Mouse (Mus musculus) intestine, embryonic 14.5 days (tissue): ENCODE results near the gene Gimap4. TPM values are rescaled to one million over a fixed set of nuclear protein-coding genes. Genes with fewer than 3 reads are reported as not detected.
A peak's percentile ranks its signal among the peaks of the same experiment; 100 is the strongest.

Experiments
- ATAC-seq: fragments of 200-750 bp; cut with Nextera tagmentation; replicated peaks from 2 replicates; pipeline ENCODE4 v1.8.0; 2017; ENCODE audit warnings: low read depth, moderate number of reproducible peaks, moderate TSS enrichment, moderate library complexity; ENCODE audit not compliant: low FRiP score, low TSS enrichment
- DNase-seq: peaks from one replicate; pipeline ENCODE4 v3.0.0-alpha.2; 2018; ENCODE audit warnings: low spot score
- H3K27ac ChIP-seq: fragments of 300-500 bp; sonication (generic); 2 replicates; pipeline ENCODE4 v1.5.1; 2014; ENCODE audit warnings: low read depth, mild to moderate bottlenecking, control low read depth
- H3K27me3 ChIP-seq: fragments of 300-500 bp; sonication (generic); replicated peaks from 2 replicates; pipeline ENCODE4 v1.6.1; 2014; ENCODE audit warnings: low read length, control low read depth; ENCODE audit not compliant: control insufficient read depth, insufficient read depth
- H3K36me3 ChIP-seq: fragments of 300-500 bp; sonication (generic); 2 replicates; pipeline ENCODE4 v1.6.1; 2014; ENCODE audit warnings: low read length, control low read depth; ENCODE audit not compliant: control insufficient read depth, insufficient read depth
- H3K4me1 ChIP-seq: fragments of 300-500 bp; sonication (generic); replicated peaks from 2 replicates; pipeline ENCODE4 v1.6.1; 2014; ENCODE audit warnings: low read length, control low read depth, mixed read lengths; ENCODE audit not compliant: control insufficient read depth, insufficient read depth
- H3K4me2 ChIP-seq: fragments of 300-500 bp; sonication (generic); 2 replicates; pipeline ENCODE4 v1.6.1; 2014; ENCODE audit warnings: low read length
- H3K4me3 ChIP-seq: fragments of 300-500 bp; sonication (generic); 2 replicates; pipeline ENCODE4 v1.5.1; 2014; ENCODE audit warnings: low read depth, low read length, control low read depth, mixed read lengths
- H3K9ac ChIP-seq: fragments of 300-500 bp; sonication (generic); 2 replicates; pipeline ENCODE4 v1.6.1; 2014; ENCODE audit warnings: mild to moderate bottlenecking, low read length
- H3K9me3 ChIP-seq: fragments of 300-500 bp; sonication (generic); 2 replicates; pipeline ENCODE4 v1.6.1; 2016; ENCODE audit warnings: low read length, control low read depth; ENCODE audit not compliant: control insufficient read depth
- WGBS: fragments of 180-500 bp; shearing (Covaris S2); extraction: QIAGEN DNeasy Blood & Tissue Kit; methylation state at CpG from one replicate; pipeline ENCODE4 v1.1.7; 2014; 5-methylcytosine and 5-hydroxymethylcytosine counted together
- polyA plus RNA-seq: library from polyadenylated mRNA; unstranded; fragments of >200 nt; fragmentation: Nextera tagmentation; extraction: Ambion mirVana; gene quantifications from 2 replicates; pipeline ENCODE4 v1.2.1, GENCODE M21; 2014

The Gimap4 gene
- polyA plus RNA-seq, 1 experiment from 2014 or later: 18.3 TPM

DNA sequence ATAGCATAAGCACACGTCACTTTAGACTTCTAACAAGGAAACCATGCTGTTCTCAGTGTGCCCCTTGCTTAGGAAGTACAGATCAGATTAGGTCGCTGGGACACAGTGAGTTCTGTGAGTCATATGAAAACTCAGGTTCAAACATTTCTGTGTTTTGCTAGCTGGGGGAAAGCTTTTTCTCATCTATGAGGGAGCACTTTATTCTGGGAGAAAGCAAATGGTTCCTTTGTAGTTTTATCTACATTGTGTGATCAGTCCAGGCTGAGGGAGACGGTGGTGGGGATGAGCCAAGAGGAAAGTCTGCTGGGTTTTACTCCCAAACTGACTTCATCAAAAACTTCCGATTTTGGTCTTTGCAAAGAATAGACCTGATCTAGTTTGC is 38.0 kb upstream of the Gimap4 start:
- DNase-seq (peak; percentile 28), ATAC-seq (no peak)
- WGBS: 82% methylated on average over 4 of the region's 4 CpGs
- Histone ChIP-seq H3K9ac (no peak overlapping the region), H3K4me2 (no peak overlapping the region), H3K27ac (no peak overlapping the region), H3K4me1 (0 out of 2 replicates have a peak, but pooled peaks cover 3% of the 10 kb centered on the region), H3K4me3 (no peak overlapping the region), H3K36me3 (no peaks in the 10 kb centered on the region), H3K27me3 (no peaks in the 10 kb centered on the region), H3K9me3 (no peaks in the 10 kb centered on the region)

DNA sequence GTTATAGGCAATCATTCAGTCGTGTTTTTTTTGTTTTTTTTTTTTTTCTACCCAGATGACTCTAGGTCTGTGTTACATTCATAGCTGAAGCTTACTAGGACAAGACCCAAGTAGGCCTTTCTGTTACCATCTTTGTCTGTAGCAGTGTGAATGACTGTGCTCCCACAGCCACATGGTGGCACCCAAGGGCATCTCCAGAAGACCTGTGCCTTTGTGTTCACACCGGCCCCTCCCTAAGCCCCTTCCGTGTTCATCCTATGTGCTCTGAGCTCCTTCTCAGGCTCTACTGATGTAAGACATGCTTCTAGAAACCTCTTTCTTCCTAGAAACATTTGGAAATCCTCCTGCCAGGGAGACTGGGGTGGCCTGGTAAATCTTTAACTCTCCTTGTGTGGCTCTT is 37.4 kb upstream of the Gimap4 start, which contains the start of gene Gimap8:
Gene Gimap8 (plus strand): TSS at position 240 of the 400 bp plus-strand sequence.
- 0 out of 2 replicates have a peak, but pooled peaks cover 3% of the 10 kb centered on the region for H3K4me1 ChIP-seq
- H3K27me3 ChIP-seq: no peaks in the 10 kb centered on the region
- ATAC-seq (0 out of 2 replicates have a peak, but pooled peaks have one; percentile 41), DNase-seq (no peak)
- no peak within 1 kb of the TSS for H3K27ac ChIP-seq
- H3K36me3 ChIP-seq: no peaks in the 10 kb centered on the region
- no peak within 1 kb of the TSS for H3K4me2 ChIP-seq
- no peak within 1 kb of the TSS for H3K4me3 ChIP-seq
- H3K9ac ChIP-seq: no peak within 1 kb of the TSS
- WGBS: 32% methylated on average over 3 of the region's 3 CpGs
- no peaks in the 10 kb centered on the region for H3K9me3 ChIP-seq

DNA sequence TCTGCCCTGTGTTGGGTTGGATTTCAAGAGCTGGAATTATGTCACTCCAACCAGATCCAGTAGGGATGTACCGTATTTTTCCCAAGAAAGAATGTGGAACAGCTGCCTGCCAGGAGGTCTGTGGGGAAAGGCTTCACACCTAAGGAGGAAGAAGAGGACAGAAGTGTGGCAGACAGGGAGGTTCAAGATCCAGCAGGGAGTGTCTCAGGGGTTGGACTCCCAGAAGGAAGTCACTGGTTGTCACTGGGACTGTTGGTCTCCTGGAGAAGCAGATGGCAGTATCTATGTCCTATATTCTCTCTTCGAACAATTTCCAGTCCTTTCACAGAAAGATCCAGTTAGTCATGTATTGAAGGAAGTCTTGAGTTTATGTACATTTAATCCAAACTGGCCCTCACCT is 36.7 kb upstream of the Gimap4 start:
- H3K4me1 ChIP-seq: 0 out of 2 replicates have a peak, but pooled peaks cover 3% of the 10 kb centered on the region
- no peak for DNase-seq
- no peaks in the 10 kb centered on the region for H3K9me3 ChIP-seq
- no peaks in the 10 kb centered on the region for H3K27me3 ChIP-seq
- no peak for ATAC-seq
- H3K27ac ChIP-seq: no peak overlapping the region
- no peaks in the 10 kb centered on the region for H3K36me3 ChIP-seq
- no peak overlapping the region for H3K4me3 ChIP-seq
- WGBS: 87% methylated on average over 2 of the region's 2 CpGs
- H3K4me2 ChIP-seq: no peak overlapping the region
- H3K9ac ChIP-seq: no peak overlapping the region

DNA sequence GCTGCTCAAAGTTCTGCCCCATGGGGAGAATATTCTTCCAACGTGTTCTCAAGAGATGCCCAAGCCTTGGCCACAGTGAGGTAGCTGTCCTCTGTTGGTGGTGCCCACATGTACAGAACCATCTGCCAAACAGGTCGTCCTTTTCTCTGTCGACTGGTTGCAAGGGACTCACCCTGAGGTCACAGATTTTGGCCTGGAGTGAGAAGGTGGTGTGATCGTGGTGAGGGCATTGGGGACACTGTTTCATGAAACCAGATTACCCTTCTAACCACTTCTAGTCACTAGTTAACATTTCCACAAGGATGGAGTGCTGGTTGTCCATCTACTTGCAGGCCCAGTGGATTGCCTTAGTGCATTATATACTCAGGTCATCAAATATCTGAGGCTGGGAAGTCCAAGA is 35.6 kb upstream of the Gimap4 start:
- no peak overlapping the region for H3K27ac ChIP-seq
- ATAC-seq: no peak
- no peak overlapping the region for H3K4me2 ChIP-seq
- H3K27me3 ChIP-seq: no peaks in the 10 kb centered on the region
- WGBS: 88% methylated on average over 4 of the region's 4 CpGs
- no peaks in the 10 kb centered on the region for H3K36me3 ChIP-seq
- no peak overlapping the region for H3K9ac ChIP-seq
- DNase-seq: no peak
- no peak overlapping the region for H3K4me3 ChIP-seq
- no peaks in the 10 kb centered on the region for H3K9me3 ChIP-seq
- H3K4me1 ChIP-seq: 0 out of 2 replicates have a peak, but pooled peaks cover 3% of the 10 kb centered on the region

DNA sequence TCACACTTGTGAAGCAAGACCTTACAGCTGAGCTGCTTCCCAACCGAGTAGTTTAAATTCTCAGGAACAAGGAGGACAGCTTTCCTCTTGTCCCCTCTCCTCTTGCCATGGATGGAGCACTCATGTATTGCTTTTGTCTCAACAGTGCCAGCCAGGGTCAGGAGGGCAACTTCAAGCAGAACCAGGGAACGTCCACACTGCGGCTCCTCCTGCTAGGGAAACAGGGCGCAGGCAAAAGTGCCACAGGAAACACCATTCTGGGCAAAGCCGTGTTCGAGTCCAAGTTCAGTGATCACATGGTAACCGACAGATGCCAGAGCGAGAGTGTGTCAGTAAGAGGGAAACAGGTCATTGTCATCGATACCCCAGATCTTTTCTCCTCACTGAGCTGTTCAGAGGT is 34.3 kb upstream of the Gimap4 start:
- 86% methylated on average over 9 of the region's 9 CpGs for WGBS

DNA sequence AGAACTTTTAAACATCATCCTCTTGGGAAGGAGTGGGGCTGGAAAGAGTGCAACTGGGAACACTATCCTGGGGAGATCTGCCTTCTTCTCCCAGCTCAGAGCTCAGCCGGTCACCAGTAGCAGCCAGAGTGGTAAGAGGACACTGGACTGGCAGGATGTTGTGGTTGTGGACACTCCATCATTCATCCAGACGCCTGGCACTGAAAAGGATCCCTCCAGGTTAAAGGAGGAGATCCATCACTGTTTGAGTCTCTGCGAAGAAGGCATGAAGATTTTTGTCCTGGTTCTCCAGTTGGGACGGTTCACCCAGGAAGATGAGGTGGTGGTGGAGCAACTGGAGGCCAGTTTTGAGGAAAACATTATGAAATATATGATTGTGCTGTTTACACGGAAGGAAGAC is 25.6 kb upstream of the Gimap4 start:
- H3K27ac ChIP-seq: no peak overlapping the region
- H3K36me3 ChIP-seq: no peaks in the 10 kb centered on the region
- no peak overlapping the region for H3K4me3 ChIP-seq
- H3K4me2 ChIP-seq: no peak overlapping the region
- DNase-seq (no peak), ATAC-seq (no peak)
- H3K9me3 ChIP-seq: no peaks in the 10 kb centered on the region
- H3K9ac ChIP-seq: no peak overlapping the region
- no peaks in the 10 kb centered on the region for H3K4me1 ChIP-seq
- 65% methylated on average over 5 of the region's 5 CpGs for WGBS
- H3K27me3 ChIP-seq: no peaks in the 10 kb centered on the region

More for the DNA sequence above, 34.3 kb upstream of the Gimap4 start:
- no peaks in the 10 kb centered on the region for H3K9me3 ChIP-seq
- no peak overlapping the region for H3K4me2 ChIP-seq
- no peak overlapping the region for H3K4me3 ChIP-seq
- ATAC-seq (no peak), DNase-seq (no peak)
- H3K9ac ChIP-seq: no peak overlapping the region
- no peak overlapping the region for H3K27ac ChIP-seq
- H3K4me1 ChIP-seq: 0 out of 2 replicates have a peak, but pooled peaks cover 3% of the 10 kb centered on the region
- no peaks in the 10 kb centered on the region for H3K36me3 ChIP-seq
- no peaks in the 10 kb centered on the region for H3K27me3 ChIP-seq

- H3K4me2 ChIP-seq: no peak overlapping the region
- no peak overlapping the region for H3K4me3 ChIP-seq
- H3K9ac ChIP-seq: no peak overlapping the region
- no peak for DNase-seq
- ATAC-seq: no peak
- no peaks in the 10 kb centered on the region for H3K9me3 ChIP-seq
- H3K4me1 ChIP-seq: no peaks in the 10 kb centered on the region
- no peaks in the 10 kb centered on the region for H3K36me3 ChIP-seq
- no peaks in the 10 kb centered on the region for H3K27me3 ChIP-seq
- no peak overlapping the region for H3K27ac ChIP-seq
- WGBS: 81% methylated on average over 4 of the region's 4 CpGs
Measured at GRCm38 (mm10) chr6:48664750-48665149, 19.6 kb upstream of the Gimap4 start.

- H3K9ac ChIP-seq: no peak overlapping the region
- H3K4me1 ChIP-seq: no peaks in the 10 kb centered on the region
- H3K4me3 ChIP-seq: no peak overlapping the region
- 98% methylated on average over 9 of the region's 9 CpGs for WGBS
- no peaks in the 10 kb centered on the region for H3K9me3 ChIP-seq
- ATAC-seq: no peak
- no peaks in the 10 kb centered on the region for H3K36me3 ChIP-seq
- DNase-seq: no peak
- no peak overlapping the region for H3K4me2 ChIP-seq
- H3K27me3 ChIP-seq: no peaks in the 10 kb centered on the region
- peak overlapping the region; percentile 59 for H3K27ac ChIP-seq
Measured at GRCm38 (mm10) chr6:48665471-48665870, 18.9 kb upstream of the Gimap4 start.

DNA sequence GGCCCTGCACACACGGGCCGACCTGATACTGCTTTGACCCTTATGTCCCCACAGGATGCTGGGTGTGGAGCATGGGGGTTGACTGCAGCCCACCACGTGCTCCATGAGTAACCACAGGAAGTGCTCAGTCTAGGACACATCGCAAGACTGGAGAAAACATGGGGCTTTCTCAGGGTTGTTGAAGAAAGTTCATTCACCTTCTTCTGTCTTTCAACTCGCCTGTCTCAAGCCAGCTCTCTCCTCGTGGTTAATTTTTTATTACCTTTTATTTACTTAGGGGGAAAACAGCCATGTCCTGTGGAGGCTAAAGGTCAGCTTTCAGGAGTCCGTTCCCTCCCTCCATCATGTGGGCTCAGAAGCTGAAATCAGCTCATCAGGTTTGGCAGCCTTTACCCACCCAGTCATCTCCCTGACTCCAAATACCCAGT is 18.2 kb upstream of the Gimap4 start:
- DNase-seq (peak; percentile 51), ATAC-seq (peak; percentile 88)

More for the DNA sequence above, 18.2 kb upstream of the Gimap4 start:
- H3K27me3 ChIP-seq: no peaks in the 10 kb centered on the region
- 15% methylated on average over 7 of the region's 7 CpGs for WGBS
- no peaks in the 10 kb centered on the region for H3K4me1 ChIP-seq
- no peaks in the 10 kb centered on the region for H3K9me3 ChIP-seq
- H3K4me2 ChIP-seq: no peak overlapping the region; the same call in 1 of the 2 replicates
- no peaks in the 10 kb centered on the region for H3K36me3 ChIP-seq
- H3K4me3 ChIP-seq: no peak overlapping the region
- H3K27ac ChIP-seq: peak overlapping the region; percentile 59
- H3K9ac ChIP-seq: no peak overlapping the region
